Mouse (Mus musculus) cerebellum, postnatal 36 days (tissue): ENCODE measurements around the gene Cyp2c38.
"Not testable (repeated sequence)": the region's sequence is repeated elsewhere in the genome, so short reads cannot be mapped to it uniquely, and the experiment has no call there.

ENCODE experiments used
- DNase-seq, 2 experiments: peaks; one replicate each; pipeline ENCODE4 v3.0.0; 2021 to 2022; ENCODE audit warnings: mixed read lengths in 2 of 2

Cyp2c38 gene

DNA sequence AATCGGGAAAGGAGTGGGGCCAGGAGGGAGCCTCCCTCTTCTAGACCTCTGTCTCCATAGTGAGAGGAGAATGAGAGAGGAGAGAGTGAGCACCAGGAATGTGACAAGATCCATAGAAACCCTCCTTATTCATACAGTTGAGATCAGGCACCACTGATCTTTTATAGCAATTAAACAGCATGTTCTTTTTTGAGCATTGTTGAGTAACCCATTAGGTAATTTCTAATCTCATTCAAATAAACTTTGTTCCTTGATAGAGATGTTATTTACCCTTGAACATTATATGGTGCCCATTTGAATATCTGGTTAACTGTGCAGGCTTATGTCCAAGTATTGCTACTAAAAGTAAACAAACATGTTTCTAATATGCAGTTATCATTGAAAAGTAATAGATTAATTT, at the start of gene Cyp2c38:
TSS of gene Cyp2c38 (minus strand) at position 135 of the 400 bp plus-strand sequence.
- DNase-seq, result no peak

DNA sequence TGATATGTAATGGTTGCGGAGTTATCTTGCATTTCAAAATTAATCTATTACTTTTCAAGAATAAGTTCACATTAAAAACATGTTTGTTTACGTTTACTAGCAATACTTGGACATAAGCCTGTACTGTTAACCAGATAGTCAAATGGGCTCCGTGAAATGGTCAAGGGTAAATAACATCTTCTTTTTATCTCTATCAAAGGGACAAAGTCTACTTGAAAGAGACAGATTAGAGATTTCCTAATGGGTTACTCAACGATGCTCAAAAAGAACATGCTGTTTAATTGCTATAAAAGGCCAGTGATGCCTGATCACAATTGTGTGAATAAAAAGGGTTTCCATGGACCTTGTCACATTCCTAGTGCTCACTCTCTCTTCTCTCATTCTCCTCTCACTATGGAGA, 47.7 kb upstream of the Cyp2c38 start, which contains the start of gene Cyp2c39:
TSS of gene Cyp2c39 (plus strand) at position 329 of the 400 bp plus-strand sequence.
- no peak for DNase-seq

DNA sequence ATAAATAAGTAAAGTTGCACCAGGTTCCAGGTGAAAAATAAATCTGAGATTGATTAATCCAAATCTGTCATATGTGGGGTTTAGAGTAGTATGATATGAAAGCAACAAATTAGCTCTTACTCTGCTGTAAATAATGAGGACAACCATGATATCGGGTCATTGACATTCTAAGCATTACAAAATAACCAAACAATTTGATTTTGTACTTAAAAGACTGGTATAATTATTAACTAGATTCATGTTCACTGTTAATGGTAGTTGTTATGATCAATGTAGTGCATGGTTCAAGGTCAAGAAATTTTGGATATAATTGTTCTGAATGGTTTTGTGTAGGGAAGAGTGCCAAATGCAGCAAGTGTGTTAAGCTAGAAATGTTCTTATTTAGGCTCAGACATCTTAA, 46.7 kb upstream of the Cyp2c38 start:
- no peak for DNase-seq

DNA sequence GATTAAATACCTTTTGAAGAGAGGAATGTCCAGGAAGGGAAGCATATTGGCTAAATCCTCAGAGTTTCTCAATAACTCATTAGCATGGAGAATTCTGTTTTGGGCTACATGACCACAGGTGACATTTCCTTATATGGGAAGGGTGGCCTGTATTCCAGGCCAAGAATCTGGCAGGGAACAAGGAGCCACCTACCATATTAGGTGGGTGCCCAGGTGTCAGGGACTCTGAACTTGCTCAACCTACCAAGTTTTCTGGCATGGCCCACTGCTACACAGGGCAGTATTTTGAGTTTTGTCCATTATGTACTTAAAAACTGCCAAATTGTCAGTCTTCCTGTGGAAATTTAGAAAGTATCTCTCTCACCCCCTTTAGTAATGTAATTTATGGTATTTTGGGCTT, 43.5 kb upstream of the Cyp2c38 start:
- no peak for DNase-seq

DNA sequence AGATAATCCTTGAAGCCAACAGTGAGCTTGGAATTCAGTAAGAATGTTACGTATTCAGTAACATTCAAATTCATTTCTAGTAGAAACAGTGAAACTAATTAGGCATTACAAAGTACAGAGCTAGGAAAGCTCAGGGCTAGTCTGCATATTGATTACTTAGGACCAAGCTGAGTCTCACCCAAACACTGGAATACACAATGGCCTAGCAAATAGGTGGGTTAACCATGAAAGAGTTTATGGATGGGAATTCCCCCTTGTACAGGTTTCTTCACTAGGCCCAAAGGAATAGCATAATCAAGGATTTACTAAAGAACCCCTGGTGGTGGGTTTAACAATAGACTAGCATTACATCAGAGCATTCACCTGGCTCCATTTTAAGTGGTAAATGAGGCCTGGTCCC, 21.1 kb upstream of the Cyp2c38 start:
- DNase-seq, result not testable (repeated sequence)

DNA sequence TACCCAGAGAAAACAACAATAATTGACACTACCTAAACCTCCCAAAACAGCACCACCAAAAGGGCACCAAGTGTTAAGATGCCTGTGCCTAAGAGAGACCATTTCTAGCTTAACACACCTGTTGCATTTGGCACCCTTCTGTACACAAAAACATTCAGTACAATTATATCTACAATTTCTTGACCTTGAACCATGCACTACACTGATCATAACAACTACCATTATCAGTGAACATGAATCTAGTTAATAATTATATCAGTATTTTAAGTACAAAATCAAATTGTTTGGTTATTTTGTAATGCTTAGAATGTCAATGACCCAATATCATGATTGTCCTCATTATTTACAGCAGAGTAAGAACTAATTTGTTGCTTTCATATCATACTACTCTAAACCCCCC, 1.0 kb upstream of the Cyp2c38 start:
- DNase-seq, result no peak
